Mouse (Mus musculus): ENCODE measurements around the gene Kif16b.
"Not testable (repeated sequence)": the region's sequence is repeated elsewhere in the genome, so short reads cannot be mapped to it uniquely, and the experiment has no call there.

The Kif16b gene

GRCm38 (mm10) chr2:142589403-142590283 lies 311.7 kb downstream of the Kif16b start:
- DNase-seq (ENCODE audit: low spot score): no peak

GRCm38 (mm10) chr2:142585845-142586244 lies 315.5 kb downstream of the Kif16b start:
- DNase-seq (ENCODE audit: low spot score): no peak

- DNase-seq (ENCODE audit: low spot score): no peak
Measured at GRCm38 (mm10) chr2:142584851-142585737, 316.2 kb downstream of the Kif16b start.

- DNase-seq (ENCODE audit: low spot score): no peak
Measured at GRCm38 (mm10) chr2:142580449-142580848, 320.9 kb downstream of the Kif16b start.

- DNase-seq (ENCODE audit: low spot score): not testable (repeated sequence)
Measured at GRCm38 (mm10) chr2:142577414-142577813, 323.9 kb downstream of the Kif16b start.

- no peak for DNase-seq (ENCODE audit: low spot score)
Measured at GRCm38 (mm10) chr2:142569771-142570170, 331.6 kb downstream of the Kif16b start.

Measured in urinary bladder, postnatal 25 days (tissue).